Mouse (Mus musculus): ENCODE data around the gene F2r.

F2r gene

GRCm38 (mm10) chr13:95632144-95632543, 13.9 kb upstream of the F2r start:
- no peak for DNase-seq (ENCODE audit: low read depth in 2 of 2, low spot score in 2 of 2)

- no peak for DNase-seq (ENCODE audit: low read depth in 2 of 2, low spot score in 2 of 2)
Measured at GRCm38 (mm10) chr13:95630747-95631146, 12.5 kb upstream of the F2r start.

GRCm38 (mm10) chr13:95629751-95630150, 11.5 kb upstream of the F2r start:
- DNase-seq (ENCODE audit: low read depth in 2 of 2, low spot score in 2 of 2): no peak

- no peak for DNase-seq (ENCODE audit: low read depth in 2 of 2, low spot score in 2 of 2)
Measured at GRCm38 (mm10) chr13:95626696-95627095, 8.4 kb upstream of the F2r start.

GRCm38 (mm10) chr13:95623042-95623441, 4.8 kb upstream of the F2r start:
- no peak for DNase-seq (ENCODE audit: low read depth in 2 of 2, low spot score in 2 of 2)

GRCm38 (mm10) chr13:95621563-95621962, 3.3 kb upstream of the F2r start:
- no peak for DNase-seq (ENCODE audit: low read depth in 2 of 2, low spot score in 2 of 2)

GRCm38 (mm10) chr13:95618859-95619258, 572 bp upstream of the F2r start:
- no peak for DNase-seq (ENCODE audit: low read depth in 2 of 2, low spot score in 2 of 2)

GRCm38 (mm10) chr13:95617671-95618171, 566 bp downstream of the F2r start:
- DNase-seq (ENCODE audit: low read depth in 2 of 2, low spot score in 2 of 2): peak in 1 of 2 experiments; percentile 6

GRCm38 (mm10) chr13:95617082-95617670, 1.1 kb downstream of the F2r start:
- peak; percentile 18 to 44 for DNase-seq (ENCODE audit: low read depth in 2 of 2, low spot score in 2 of 2)

- DNase-seq (ENCODE audit: low read depth in 2 of 2, low spot score in 2 of 2): no peak
Measured at GRCm38 (mm10) chr13:95616512-95616911, 1.8 kb downstream of the F2r start.

GRCm38 (mm10) chr13:95614757-95615156, 3.5 kb downstream of the F2r start:
- DNase-seq (ENCODE audit: low read depth in 2 of 2, low spot score in 2 of 2): no peak

GRCm38 (mm10) chr13:95612243-95612642, 6.0 kb downstream of the F2r start:
- no peak for DNase-seq (ENCODE audit: low read depth in 2 of 2, low spot score in 2 of 2)

- DNase-seq (ENCODE audit: low read depth in 2 of 2, low spot score in 2 of 2): no peak
Measured at GRCm38 (mm10) chr13:95611752-95612151, 6.5 kb downstream of the F2r start.

GRCm38 (mm10) chr13:95610786-95611562, 7.3 kb downstream of the F2r start:
- no peak for DNase-seq (ENCODE audit: low read depth in 2 of 2, low spot score in 2 of 2)

- no peak for DNase-seq (ENCODE audit: low read depth in 2 of 2, low spot score in 2 of 2)
Measured at GRCm38 (mm10) chr13:95609088-95609420, 9.2 kb downstream of the F2r start.

- DNase-seq (ENCODE audit: low read depth in 2 of 2, low spot score in 2 of 2): no peak
Measured at GRCm38 (mm10) chr13:95608416-95609087, 9.7 kb downstream of the F2r start.

- no peak for DNase-seq (ENCODE audit: low read depth in 2 of 2, low spot score in 2 of 2)
Measured at GRCm38 (mm10) chr13:95607019-95607418, 11.3 kb downstream of the F2r start.

- no peak for DNase-seq (ENCODE audit: low read depth in 2 of 2, low spot score in 2 of 2)
Measured at GRCm38 (mm10) chr13:95604288-95604687, 14.0 kb downstream of the F2r start.

- DNase-seq (ENCODE audit: low read depth in 2 of 2, low spot score in 2 of 2): no peak
Measured at GRCm38 (mm10) chr13:95599833-95600359, 18.4 kb downstream of the F2r start.

GRCm38 (mm10) chr13:95598232-95598920, 19.9 kb downstream of the F2r start:
- no peak for DNase-seq (ENCODE audit: low read depth in 2 of 2, low spot score in 2 of 2)

GRCm38 (mm10) chr13:95597578-95597977, 20.7 kb downstream of the F2r start:
- no peak for DNase-seq (ENCODE audit: low read depth in 2 of 2, low spot score in 2 of 2)

All from CD8-positive naive resting alpha-beta T cell, adult 2 months (primary cell).